Mouse (Mus musculus) neural tube, embryonic 12.5 days (tissue): ENCODE results near the gene Igsf8. TPM values are rescaled to one million over a fixed set of nuclear protein-coding genes. Genes with fewer than 3 reads are reported as not detected.
A peak's percentile ranks its signal among the peaks of the same experiment; 100 is the strongest.

ENCODE experiments used
- ATAC-seq: fragments of 200-750 bp; cut with Nextera tagmentation; 2 replicates; pipeline ENCODE4 v1.8.0; 2017; ENCODE audit warnings: low read depth, mild to moderate bottlenecking, moderate TSS enrichment, moderate library complexity; ENCODE audit not compliant: low FRiP score
- H3K27ac ChIP-seq: fragments of 300-500 bp; sonication (generic); 2 replicates; pipeline ENCODE4 v1.5.1; 2016
- H3K27me3 ChIP-seq: fragments of 300-500 bp; sonication (generic); replicated peaks from 2 replicates; pipeline ENCODE4 v1.6.1; 2016; ENCODE audit warnings: mild to moderate bottlenecking
- H3K36me3 ChIP-seq: fragments of 300-500 bp; sonication (generic); 2 replicates; pipeline ENCODE4 v1.6.1; 2016; ENCODE audit warnings: mild to moderate bottlenecking
- H3K4me1 ChIP-seq: fragments of 300-500 bp; sonication (generic); 2 replicates; pipeline ENCODE4 v1.6.1; 2016
- H3K4me2 ChIP-seq: fragments of 300-500 bp; sonication (generic); replicated peaks from 2 replicates; pipeline ENCODE4 v1.6.1; 2016; ENCODE audit warnings: mild to moderate bottlenecking
- H3K4me3 ChIP-seq: fragments of 300-500 bp; sonication (generic); 2 replicates; pipeline ENCODE4 v1.5.1; 2016
- H3K9ac ChIP-seq: fragments of 300-500 bp; sonication (generic); 2 replicates; pipeline ENCODE4 v1.6.1; 2016; ENCODE audit warnings: mild to moderate bottlenecking
- H3K9me3 ChIP-seq: fragments of 300-500 bp; sonication (generic); 2 replicates; pipeline ENCODE4 v1.6.1; 2016; ENCODE audit warnings: mild to moderate bottlenecking
- WGBS: fragments of 180-500 bp; shearing (Covaris S2); methylation state at CpG from one replicate; pipeline ENCODE4 v1.1.7; 2016; 5-methylcytosine and 5-hydroxymethylcytosine counted together
- polyA plus RNA-seq: library from polyadenylated mRNA; unstranded; fragments of >200 nt; fragmentation: Nextera tagmentation; extraction: Ambion mirVana; gene quantifications from 2 replicates; pipeline ENCODE4 v1.2.1, GENCODE M21; 2016

Igsf8 gene
- polyA plus RNA-seq, 1 experiment from 2014 or later: 165 TPM

- Histone ChIP-seq H3K27ac (no peak overlapping the region), H3K36me3 (no peaks in the 10 kb centered on the region), H3K4me2 (peak overlapping the region; percentile 52; the same call in 1 of the 2 replicates), H3K4me1 (peaks cover 28% of the 10 kb centered on the region; the same call in 1 of the 2 replicates), H3K27me3 (peaks cover 22% of the 10 kb centered on the region), H3K9me3 (no peaks in the 10 kb centered on the region), H3K4me3 (no peak overlapping the region), H3K9ac (no peak overlapping the region)
- no peak for ATAC-seq
- 85% methylated on average over 7 of the region's 7 CpGs for WGBS
Measured at GRCm38 (mm10) chr1:172328461-172328860, 67.0 kb downstream of the Igsf8 start.

DNA sequence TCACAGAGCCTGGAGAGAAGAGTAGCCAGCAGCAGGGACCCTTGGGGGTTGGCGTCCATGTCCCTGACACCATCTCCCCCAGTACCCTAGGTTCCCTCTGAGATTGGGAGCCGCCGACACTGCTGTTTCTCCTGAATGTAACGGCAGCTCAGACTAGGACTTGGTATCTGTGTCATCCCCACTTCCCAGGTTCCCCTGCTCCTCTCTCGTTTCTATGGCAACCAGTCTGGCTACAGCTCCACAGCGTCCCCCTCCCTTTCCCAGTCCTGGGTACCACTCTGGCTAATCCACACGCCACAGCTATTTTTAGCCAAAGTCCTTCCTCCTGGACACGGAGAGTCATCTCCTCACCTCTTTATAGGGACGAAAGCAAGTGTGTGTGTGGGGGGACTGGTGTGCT is 67.7 kb downstream of the Igsf8 start, which contains the start of gene Kcnj9:
Gene Kcnj9, minus strand, starts transcription at position 188 of the 400 bp plus-strand sequence.
- peak; percentile 76 for ATAC-seq
- Histone ChIP-seq H3K27ac (no peak within 1 kb of the TSS), H3K9ac (peak within 1 kb of the TSS; percentile 26; the same call in 1 of the 2 replicates), H3K4me3 (no peak within 1 kb of the TSS), H3K36me3 (no peaks in the 10 kb centered on the region), H3K4me1 (peaks cover 26% of the 10 kb centered on the region; the same call in 1 of the 2 replicates), H3K9me3 (no peaks in the 10 kb centered on the region), H3K4me2 (peak within 1 kb of the TSS; percentile 52), H3K27me3 (peaks cover 22% of the 10 kb centered on the region)
- 27% methylated on average over 9 of the region's 9 CpGs for WGBS

DNA sequence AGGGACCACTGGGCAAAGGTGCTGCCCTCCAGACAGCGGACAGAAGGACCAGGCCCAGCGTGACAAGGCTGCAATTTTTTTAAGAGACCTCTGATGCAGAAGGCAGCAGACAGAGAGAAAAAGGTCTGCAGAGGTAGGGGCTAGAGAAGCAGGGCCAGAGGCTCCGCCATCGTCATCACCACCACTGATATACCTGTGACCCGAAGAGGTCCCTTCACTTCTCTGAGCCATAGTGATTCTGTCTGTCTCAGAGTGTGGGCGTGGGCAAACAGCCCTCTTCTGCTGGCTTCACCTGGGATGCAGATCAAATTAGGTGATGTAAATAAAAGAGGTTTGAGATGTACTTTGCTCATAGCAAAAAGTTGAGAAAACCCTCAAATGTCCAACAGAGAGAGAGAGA is 68.2 kb downstream of the Igsf8 start:
- 76% methylated on average over 6 of the region's 6 CpGs for WGBS
- Histone ChIP-seq H3K9ac (peak overlapping the region; percentile 26; the same call in 1 of the 2 replicates), H3K4me3 (no peak overlapping the region), H3K4me2 (peak overlapping the region; percentile 52), H3K36me3 (no peaks in the 10 kb centered on the region), H3K27me3 (peaks cover 22% of the 10 kb centered on the region), H3K4me1 (peaks cover 23% of the 10 kb centered on the region; the same call in 1 of the 2 replicates), H3K9me3 (no peaks in the 10 kb centered on the region), H3K27ac (no peak overlapping the region)
- no peak for ATAC-seq

- Histone ChIP-seq H3K9ac (no peak overlapping the region), H3K4me2 (no peak overlapping the region), H3K4me1 (peaks cover 13% of the 10 kb centered on the region; the same call in 1 of the 2 replicates), H3K36me3 (no peaks in the 10 kb centered on the region), H3K27ac (no peak overlapping the region), H3K27me3 (peaks cover 14% of the 10 kb centered on the region), H3K9me3 (no peaks in the 10 kb centered on the region), H3K4me3 (no peak overlapping the region)
- ATAC-seq: no peak
- WGBS: 67% methylated on average over 8 of the region's 8 CpGs
Measured at GRCm38 (mm10) chr1:172331422-172331947, 70.0 kb downstream of the Igsf8 start.

GRCm38 (mm10) chr1:172332925-172333324 is 71.5 kb downstream of the Igsf8 start:
- no peaks in the 10 kb centered on the region for H3K9me3 ChIP-seq
- no peaks in the 10 kb centered on the region for H3K36me3 ChIP-seq
- no peak for ATAC-seq
- no peak overlapping the region for H3K27ac ChIP-seq
- 0 out of 2 replicates have a peak, but pooled peaks cover 6% of the 10 kb centered on the region for H3K27me3 ChIP-seq
- H3K9ac ChIP-seq: no peak overlapping the region
- no peak overlapping the region for H3K4me2 ChIP-seq
- 81% methylated on average over 2 of the region's 2 CpGs for WGBS
- peaks cover 10% of the 10 kb centered on the region; the same call in 1 of the 2 replicates for H3K4me1 ChIP-seq
- no peak overlapping the region for H3K4me3 ChIP-seq

- Histone ChIP-seq H3K9ac (no peak overlapping the region), H3K4me3 (no peak overlapping the region), H3K9me3 (no peaks in the 10 kb centered on the region), H3K4me1 (peaks cover 10% of the 10 kb centered on the region; the same call in 1 of the 2 replicates), H3K36me3 (no peaks in the 10 kb centered on the region), H3K27me3 (0 out of 2 replicates have a peak, but pooled peaks cover 4% of the 10 kb centered on the region), H3K4me2 (no peak overlapping the region), H3K27ac (no peak overlapping the region)
- no peak for ATAC-seq
- 27% methylated on average over 3 of the region's 3 CpGs for WGBS
Measured at GRCm38 (mm10) chr1:172333512-172333911, 72.1 kb downstream of the Igsf8 start.

- Histone ChIP-seq H3K4me3 (no peak overlapping the region), H3K4me2 (no peak overlapping the region), H3K9ac (no peak overlapping the region), H3K36me3 (no peaks in the 10 kb centered on the region), H3K27me3 (0 out of 2 replicates have a peak, but pooled peaks cover 3% of the 10 kb centered on the region), H3K4me1 (peaks cover 5% of the 10 kb centered on the region), H3K27ac (no peak overlapping the region), H3K9me3 (no peaks in the 10 kb centered on the region)
- no peak for ATAC-seq
- WGBS: 83% methylated on average over 15 of the region's 15 CpGs
Measured at GRCm38 (mm10) chr1:172335804-172336203, 74.4 kb downstream of the Igsf8 start.

- Histone ChIP-seq H3K4me1 (peaks cover 17% of the 10 kb centered on the region), H3K27me3 (peaks cover 11% of the 10 kb centered on the region; the same call in 1 of the 2 replicates), H3K9me3 (no peaks in the 10 kb centered on the region), H3K4me3 (no peak overlapping the region), H3K36me3 (no peaks in the 10 kb centered on the region), H3K4me2 (no peak overlapping the region), H3K9ac (no peak overlapping the region), H3K27ac (no peak overlapping the region)
- ATAC-seq: no peak
- WGBS: 25% methylated on average over 2 of the region's 2 CpGs
Measured at GRCm38 (mm10) chr1:172337411-172338185, 76.2 kb downstream of the Igsf8 start.

DNA sequence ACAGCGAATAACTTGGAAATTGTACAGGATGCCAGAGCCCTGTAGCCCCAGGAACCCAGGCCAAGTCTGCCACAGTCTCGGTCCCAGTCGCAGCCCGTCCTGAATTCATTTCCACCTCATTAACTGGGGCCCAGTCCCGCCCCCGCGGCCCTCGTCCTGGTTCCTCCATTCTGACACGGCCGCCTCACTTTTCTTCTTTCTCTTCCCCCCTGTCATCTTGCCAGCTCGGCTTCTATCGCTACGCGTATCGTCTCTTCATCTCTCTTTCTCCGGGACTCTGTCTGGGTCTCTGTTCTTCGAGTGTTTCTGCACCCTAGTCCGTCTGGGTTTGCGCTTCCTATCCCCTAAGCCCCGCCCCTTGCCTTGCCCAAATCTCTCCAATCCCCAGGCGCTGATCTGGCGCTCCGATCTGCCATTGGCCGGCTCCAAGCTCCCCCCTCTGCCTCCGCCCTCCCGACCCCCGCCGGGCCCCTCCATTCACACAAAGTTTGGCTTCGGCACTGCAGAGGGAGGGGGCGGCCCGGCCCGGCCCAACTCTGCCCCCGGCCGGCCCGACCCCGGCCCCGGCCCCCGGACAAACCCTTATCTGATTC is 79.4 kb downstream of the Igsf8 start, which contains the start of gene Kcnj10:
Gene Kcnj10, plus strand, starts transcription at position 482 of the 593 bp plus-strand sequence.
- Histone ChIP-seq H3K27me3 (peaks cover 11% of the 10 kb centered on the region; the same call in 1 of the 2 replicates), H3K27ac (no peak within 1 kb of the TSS), H3K9me3 (no peaks in the 10 kb centered on the region), H3K4me2 (peak within 1 kb of the TSS; percentile 68), H3K9ac (peak within 1 kb of the TSS; percentile 48; the same call in 1 of the 2 replicates), H3K36me3 (no peaks in the 10 kb centered on the region), H3K4me3 (peak within 1 kb of the TSS; percentile 55), H3K4me1 (peaks cover 30% of the 10 kb centered on the region)
- peak; percentile 96 for ATAC-seq
- 1% methylated on average over 38 of the region's 38 CpGs for WGBS

- Histone ChIP-seq H3K27ac (no peak overlapping the region), H3K4me1 (peaks cover 30% of the 10 kb centered on the region), H3K36me3 (no peaks in the 10 kb centered on the region), H3K4me2 (peak overlapping the region; percentile 68), H3K27me3 (peaks cover 11% of the 10 kb centered on the region; the same call in 1 of the 2 replicates), H3K9me3 (no peaks in the 10 kb centered on the region), H3K4me3 (peak overlapping the region; percentile 55), H3K9ac (peak overlapping the region; percentile 48; the same call in 1 of the 2 replicates)
- WGBS: 19% methylated on average over 10 of the region's 10 CpGs
- peak; percentile 21 for ATAC-seq
Measured at GRCm38 (mm10) chr1:172341386-172341785, 79.9 kb downstream of the Igsf8 start.

DNA sequence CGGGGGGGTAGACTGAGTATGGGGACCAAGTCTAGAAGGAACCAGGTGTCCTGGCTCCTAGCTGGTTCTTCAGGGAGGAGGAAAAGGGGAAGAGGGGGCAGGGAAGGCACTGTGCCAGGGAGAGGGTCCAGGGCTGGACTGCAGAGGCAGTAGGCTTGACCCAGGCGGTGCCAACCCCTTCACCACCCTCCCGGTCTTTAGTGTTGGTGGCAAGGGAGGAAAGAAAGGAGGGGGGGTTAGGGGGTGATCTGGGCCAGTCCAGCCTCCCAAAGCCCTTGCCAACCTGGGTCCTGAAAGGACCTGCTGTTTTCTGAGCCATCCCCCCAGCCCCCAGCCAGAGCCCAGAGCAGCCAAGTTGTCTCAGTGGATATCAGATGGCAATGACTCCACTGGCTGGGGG is 81.3 kb downstream of the Igsf8 start:
- no peaks in the 10 kb centered on the region for H3K36me3 ChIP-seq
- 90% methylated on average over 3 of the region's 3 CpGs for WGBS
- H3K4me1 ChIP-seq: peaks cover 30% of the 10 kb centered on the region
- no peak for ATAC-seq
- peak overlapping the region; percentile 68 for H3K4me2 ChIP-seq
- H3K27ac ChIP-seq: no peak overlapping the region
- no peak overlapping the region for H3K4me3 ChIP-seq
- no peaks in the 10 kb centered on the region for H3K9me3 ChIP-seq
- peaks cover 11% of the 10 kb centered on the region; the same call in 1 of the 2 replicates for H3K27me3 ChIP-seq
- H3K9ac ChIP-seq: 0 out of 2 replicates have a peak overlapping the region, but pooled peaks have one; percentile 5

DNA sequence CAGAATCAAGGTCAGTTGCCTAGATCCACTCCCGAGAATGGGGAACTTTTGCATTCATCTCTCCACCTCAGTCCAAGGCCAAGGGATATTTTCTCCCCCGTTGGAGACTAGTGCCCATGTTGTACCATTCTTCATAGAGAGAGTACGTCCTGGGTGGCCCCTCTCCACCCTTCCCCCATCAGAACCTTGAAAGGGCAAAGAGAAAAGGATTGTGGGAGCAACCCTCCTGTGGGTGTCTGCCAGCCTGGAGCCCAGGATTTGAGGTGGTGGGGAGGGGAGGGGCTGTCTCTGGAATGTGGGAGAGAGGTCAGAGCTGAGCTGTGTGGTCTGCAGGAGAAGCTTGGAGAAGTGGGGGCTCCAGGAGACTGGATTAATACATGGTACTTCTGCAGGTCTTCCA is 82.5 kb downstream of the Igsf8 start:
- H3K27me3 ChIP-seq: peaks cover 11% of the 10 kb centered on the region; the same call in 1 of the 2 replicates
- H3K9ac ChIP-seq: no peak overlapping the region
- H3K27ac ChIP-seq: no peak overlapping the region
- no peak overlapping the region for H3K4me3 ChIP-seq
- 57% methylated on average over 3 of the region's 3 CpGs for WGBS
- H3K36me3 ChIP-seq: no peaks in the 10 kb centered on the region
- ATAC-seq: no peak
- no peaks in the 10 kb centered on the region for H3K9me3 ChIP-seq
- H3K4me2 ChIP-seq: no peak overlapping the region
- peaks cover 30% of the 10 kb centered on the region for H3K4me1 ChIP-seq
